Mouse (Mus musculus): ENCODE data around the gene Csrnp1. TPM values are rescaled to one million over a fixed set of nuclear protein-coding genes. Genes with fewer than 3 reads are reported as not detected.

The Csrnp1 gene
- polyA plus RNA-seq, 1 experiment from 2014 or later, result 5.1 TPM

DNA sequence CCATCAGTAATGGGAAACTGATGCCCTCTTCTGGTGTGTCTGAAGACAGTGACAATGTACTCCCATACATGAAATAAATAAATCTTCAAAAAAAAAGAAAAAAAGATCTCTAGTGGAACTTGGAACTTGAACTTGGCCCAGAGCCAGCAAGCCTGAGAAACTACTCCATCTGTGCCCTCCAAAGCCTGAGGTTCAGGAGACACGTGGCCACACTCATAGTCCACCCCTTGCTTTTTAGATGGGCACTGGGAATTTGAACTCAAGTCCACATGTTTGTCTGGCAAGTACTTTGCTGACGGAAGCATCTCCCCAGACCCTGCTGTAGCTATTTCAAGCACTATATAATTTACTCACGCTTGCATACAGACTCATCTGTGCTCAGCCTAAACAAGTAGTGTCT lies 19.3 kb downstream of the Csrnp1 start:
- Histone ChIP-seq H3K27ac (ENCODE audit: low read length) (no peak overlapping the region), H3K36me3 (ENCODE audit: control insufficient read depth, insufficient read depth, low read length) (no peaks in the 10 kb centered on the region), H3K27me3 (replicated peaks; ENCODE audit: control insufficient read depth, insufficient read depth, low read length) (no peaks in the 10 kb centered on the region), H3K4me2 (ENCODE audit: low read depth, low read length) (no peak overlapping the region), H3K9ac (ENCODE audit: low read depth, low read length) (no peak overlapping the region), H3K9me3 (ENCODE audit: control insufficient read depth, low read length) (no peaks in the 10 kb centered on the region), H3K4me1 (ENCODE audit: control insufficient read depth, insufficient read depth, low read length) (peaks cover 4% of the 10 kb centered on the region; the same call in 1 of the 2 replicates), H3K4me3 (ENCODE audit: low read length) (no peak overlapping the region)
- WGBS, result 56% methylated on average over 3 of the region's 3 CpGs
- no peak for ATAC-seq

DNA sequence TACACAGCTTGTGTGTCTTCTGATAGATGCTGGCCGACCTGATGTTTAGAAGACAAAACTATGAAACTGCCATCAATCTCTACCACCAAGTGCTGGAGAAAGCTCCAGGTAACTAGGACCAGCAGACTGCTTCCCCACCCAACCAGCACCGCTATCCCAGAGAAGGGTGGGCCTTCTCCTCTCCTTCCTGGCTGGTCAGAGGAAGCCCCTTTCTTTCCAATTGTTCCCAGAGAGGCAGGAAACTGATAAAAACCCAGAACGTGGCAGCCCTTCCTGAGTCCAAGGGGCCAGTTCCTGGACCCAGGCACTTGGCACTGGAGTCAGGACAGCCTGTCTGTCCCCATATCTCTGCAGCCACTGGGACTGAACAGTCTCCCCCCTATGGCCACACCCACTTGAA lies 20.3 kb downstream of the Csrnp1 start:
- Histone ChIP-seq H3K4me1 (ENCODE audit: control insufficient read depth, insufficient read depth, low read length) (peaks cover 4% of the 10 kb centered on the region; the same call in 1 of the 2 replicates), H3K27ac (ENCODE audit: low read length) (no peak overlapping the region), H3K9ac (ENCODE audit: low read depth, low read length) (no peak overlapping the region), H3K36me3 (ENCODE audit: control insufficient read depth, insufficient read depth, low read length) (no peaks in the 10 kb centered on the region), H3K27me3 (replicated peaks; ENCODE audit: control insufficient read depth, insufficient read depth, low read length) (no peaks in the 10 kb centered on the region), H3K4me3 (ENCODE audit: low read length) (no peak overlapping the region), H3K4me2 (ENCODE audit: low read depth, low read length) (no peak overlapping the region), H3K9me3 (ENCODE audit: control insufficient read depth, low read length) (no peaks in the 10 kb centered on the region)
- WGBS, result 78% methylated on average over 3 of the region's 3 CpGs
- ATAC-seq, result no peak

DNA sequence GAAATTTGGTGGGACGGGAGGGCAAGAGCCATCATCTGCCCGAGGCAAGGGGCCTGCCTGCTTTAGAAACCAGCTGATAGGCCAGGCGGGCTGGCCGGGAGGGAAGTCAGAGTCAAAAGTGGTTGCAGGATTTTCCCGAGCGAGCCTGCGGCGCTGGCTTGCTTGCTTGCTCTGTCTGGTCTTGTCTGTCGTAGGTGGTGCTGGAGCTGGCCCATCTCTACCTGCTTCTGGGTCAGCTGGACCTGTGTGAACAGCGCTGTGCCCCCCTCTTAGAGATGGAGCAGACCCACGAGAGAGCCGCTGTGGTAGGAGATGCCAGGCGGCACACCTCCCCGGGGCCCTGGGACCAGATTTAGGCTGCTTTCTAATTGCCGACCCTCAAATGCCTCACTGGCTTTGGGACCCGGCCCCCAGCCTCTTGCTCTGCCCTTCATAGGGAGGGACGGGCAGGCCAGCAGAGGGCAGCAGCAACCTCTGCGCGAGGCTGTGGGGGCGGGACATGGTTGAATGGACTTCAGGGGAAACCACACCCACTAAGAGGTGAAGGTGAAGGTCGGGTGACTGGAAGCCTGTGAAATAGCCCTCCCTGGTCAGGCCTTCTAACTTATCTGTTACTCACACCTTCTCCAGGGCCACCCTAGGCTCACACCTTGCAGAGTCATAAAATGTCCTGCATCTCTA lies 21.3 kb downstream of the Csrnp1 start:
- WGBS, result 16% methylated on average over 21 of the region's 21 CpGs
- H3K4me2 ChIP-seq (ENCODE audit: low read depth, low read length), result peak overlapping the region; percentile 13; the same call in 1 of the 2 replicates
- peak; percentile 80 for ATAC-seq

DNA sequence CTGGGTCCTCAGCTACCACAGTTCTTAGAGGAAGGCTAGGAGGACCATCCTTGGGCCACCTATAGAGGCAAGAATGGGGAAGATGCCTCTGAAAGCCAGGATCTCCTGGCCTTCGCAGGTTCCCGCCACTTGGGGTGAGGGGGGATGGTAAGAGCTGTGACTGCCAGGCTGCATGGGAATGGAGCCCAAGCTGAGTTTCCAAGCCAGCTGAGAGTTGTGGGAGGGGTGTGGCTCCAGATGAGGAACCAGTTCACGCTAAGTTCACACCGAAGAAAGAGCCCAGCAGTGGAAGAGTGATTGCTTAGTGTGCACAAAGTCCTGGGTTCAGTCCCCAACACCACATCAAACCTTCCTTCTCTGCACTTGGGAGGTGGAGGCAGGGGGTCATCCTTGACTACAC lies 22.2 kb downstream of the Csrnp1 start:
- no peaks in the 10 kb centered on the region for H3K9me3 ChIP-seq (ENCODE audit: control insufficient read depth, low read length)
- ATAC-seq, result no peak
- peaks cover 4% of the 10 kb centered on the region; the same call in 1 of the 2 replicates for H3K4me1 ChIP-seq (ENCODE audit: control insufficient read depth, insufficient read depth, low read length)
- no peak overlapping the region for H3K4me3 ChIP-seq (ENCODE audit: low read length)
- H3K27me3 ChIP-seq (replicated peaks; ENCODE audit: control insufficient read depth, insufficient read depth, low read length), result no peaks in the 10 kb centered on the region
- H3K36me3 ChIP-seq (ENCODE audit: control insufficient read depth, insufficient read depth, low read length), result no peaks in the 10 kb centered on the region
- H3K27ac ChIP-seq (ENCODE audit: low read length), result no peak overlapping the region
- H3K4me2 ChIP-seq (ENCODE audit: low read depth, low read length), result no peak overlapping the region
- H3K9ac ChIP-seq (ENCODE audit: low read depth, low read length), result no peak overlapping the region
- 71% methylated on average over 4 of the region's 4 CpGs for WGBS

More for the DNA sequence above, 21.3 kb downstream of the Csrnp1 start:
- Histone ChIP-seq H3K9ac (ENCODE audit: low read depth, low read length) (no peak overlapping the region; the same call in 1 of the 2 replicates), H3K27me3 (replicated peaks; ENCODE audit: control insufficient read depth, insufficient read depth, low read length) (no peaks in the 10 kb centered on the region), H3K4me1 (ENCODE audit: control insufficient read depth, insufficient read depth, low read length) (peaks cover 4% of the 10 kb centered on the region; the same call in 1 of the 2 replicates), H3K4me3 (ENCODE audit: low read length) (no peak overlapping the region), H3K9me3 (ENCODE audit: control insufficient read depth, low read length) (no peaks in the 10 kb centered on the region), H3K36me3 (ENCODE audit: control insufficient read depth, insufficient read depth, low read length) (no peaks in the 10 kb centered on the region), H3K27ac (ENCODE audit: low read length) (no peak overlapping the region)

DNA sequence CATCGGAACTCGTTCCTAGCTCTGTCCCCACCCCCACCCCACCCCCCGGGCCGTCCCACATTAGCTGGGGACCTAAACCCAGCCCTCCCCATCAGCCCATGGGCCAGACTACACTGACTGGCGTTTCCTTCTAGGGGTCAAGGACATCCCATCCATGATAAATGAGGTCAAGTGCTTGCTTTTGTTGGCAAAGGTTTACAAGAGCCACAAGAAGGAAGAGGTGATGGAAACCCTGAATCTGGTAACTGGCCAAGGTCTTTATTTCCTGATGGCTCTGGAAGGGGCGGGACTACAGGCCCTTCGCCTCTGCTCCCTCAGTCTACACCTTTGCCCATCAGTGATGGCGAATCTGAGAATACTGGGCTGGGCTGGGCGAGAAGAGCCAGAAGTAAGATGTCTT lies 25.6 kb downstream of the Csrnp1 start:
- 67% methylated on average over 9 of the region's 9 CpGs for WGBS
- no peak overlapping the region for H3K4me2 ChIP-seq (ENCODE audit: low read depth, low read length)
- no peaks in the 10 kb centered on the region for H3K27me3 ChIP-seq (replicated peaks; ENCODE audit: control insufficient read depth, insufficient read depth, low read length)
- no peak overlapping the region for H3K9ac ChIP-seq (ENCODE audit: low read depth, low read length)
- no peak for ATAC-seq
- no peaks in the 10 kb centered on the region for H3K36me3 ChIP-seq (ENCODE audit: control insufficient read depth, insufficient read depth, low read length)
- no peak overlapping the region for H3K27ac ChIP-seq (ENCODE audit: low read length)
- H3K4me3 ChIP-seq (ENCODE audit: low read length), result no peak overlapping the region
- H3K4me1 ChIP-seq (ENCODE audit: control insufficient read depth, insufficient read depth, low read length), result no peaks in the 10 kb centered on the region
- no peaks in the 10 kb centered on the region for H3K9me3 ChIP-seq (ENCODE audit: control insufficient read depth, low read length)

DNA sequence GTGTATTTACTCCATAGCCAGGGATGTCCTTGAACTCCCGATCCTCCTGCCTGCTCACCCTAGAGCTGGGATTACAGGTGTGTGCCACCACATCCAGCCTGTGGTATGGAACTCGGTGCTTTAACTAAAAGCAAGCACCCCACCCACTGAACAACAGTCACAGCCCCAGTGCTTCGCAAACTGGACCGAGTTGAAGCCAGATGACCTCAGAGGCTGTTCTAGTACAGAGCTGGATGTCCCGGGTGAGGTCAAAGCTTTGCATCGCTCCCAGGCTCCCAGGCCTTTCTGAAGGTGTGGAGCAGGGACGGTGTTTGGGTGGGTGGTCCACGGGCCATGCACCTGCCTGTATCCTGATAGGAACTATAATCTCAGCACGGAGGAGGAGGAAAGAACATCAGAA lies 33.1 kb downstream of the Csrnp1 start:
- H3K4me2 ChIP-seq (ENCODE audit: low read depth, low read length), result no peak overlapping the region
- H3K4me3 ChIP-seq (ENCODE audit: low read length), result no peak overlapping the region
- ATAC-seq, result no peak
- H3K4me1 ChIP-seq (ENCODE audit: control insufficient read depth, insufficient read depth, low read length), result peaks cover 5% of the 10 kb centered on the region; the same call in 1 of the 2 replicates
- H3K27ac ChIP-seq (ENCODE audit: low read length), result no peak overlapping the region
- no peaks in the 10 kb centered on the region for H3K27me3 ChIP-seq (replicated peaks; ENCODE audit: control insufficient read depth, insufficient read depth, low read length)
- H3K9ac ChIP-seq (ENCODE audit: low read depth, low read length), result no peak overlapping the region
- 83% methylated on average over 9 of the region's 9 CpGs for WGBS
- H3K9me3 ChIP-seq (ENCODE audit: control insufficient read depth, low read length), result no peaks in the 10 kb centered on the region
- no peaks in the 10 kb centered on the region for H3K36me3 ChIP-seq (ENCODE audit: control insufficient read depth, insufficient read depth, low read length)

DNA sequence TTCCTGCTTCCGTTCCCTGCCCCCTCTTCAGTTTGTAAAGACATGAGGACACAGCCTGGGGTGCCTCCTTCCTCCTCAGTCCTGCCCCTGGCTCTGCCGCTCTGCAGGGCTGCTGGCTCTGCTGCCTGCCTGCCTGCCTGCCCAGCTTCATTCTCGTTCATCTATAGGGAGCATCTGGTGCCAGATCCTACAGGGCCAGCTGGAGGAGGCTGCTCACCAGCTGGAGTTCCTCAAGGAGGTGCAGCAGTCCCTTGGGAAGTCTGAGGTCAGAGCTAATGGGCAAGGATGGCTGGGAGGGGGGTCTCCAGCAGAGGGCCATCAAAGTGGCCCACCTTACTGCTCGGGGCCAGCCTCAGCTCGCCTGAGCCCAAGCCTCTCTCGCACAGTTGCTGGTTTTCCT lies 34.0 kb downstream of the Csrnp1 start:
- Histone ChIP-seq H3K9ac (ENCODE audit: low read depth, low read length) (no peak overlapping the region), H3K9me3 (ENCODE audit: control insufficient read depth, low read length) (no peaks in the 10 kb centered on the region), H3K4me1 (ENCODE audit: control insufficient read depth, insufficient read depth, low read length) (peaks cover 5% of the 10 kb centered on the region; the same call in 1 of the 2 replicates), H3K27me3 (replicated peaks; ENCODE audit: control insufficient read depth, insufficient read depth, low read length) (no peaks in the 10 kb centered on the region), H3K36me3 (ENCODE audit: control insufficient read depth, insufficient read depth, low read length) (no peaks in the 10 kb centered on the region), H3K4me2 (ENCODE audit: low read depth, low read length) (no peak overlapping the region), H3K27ac (ENCODE audit: low read length) (no peak overlapping the region), H3K4me3 (ENCODE audit: low read length) (no peak overlapping the region)
- ATAC-seq, result no peak
- 37% methylated on average over 6 of the region's 6 CpGs for WGBS

DNA sequence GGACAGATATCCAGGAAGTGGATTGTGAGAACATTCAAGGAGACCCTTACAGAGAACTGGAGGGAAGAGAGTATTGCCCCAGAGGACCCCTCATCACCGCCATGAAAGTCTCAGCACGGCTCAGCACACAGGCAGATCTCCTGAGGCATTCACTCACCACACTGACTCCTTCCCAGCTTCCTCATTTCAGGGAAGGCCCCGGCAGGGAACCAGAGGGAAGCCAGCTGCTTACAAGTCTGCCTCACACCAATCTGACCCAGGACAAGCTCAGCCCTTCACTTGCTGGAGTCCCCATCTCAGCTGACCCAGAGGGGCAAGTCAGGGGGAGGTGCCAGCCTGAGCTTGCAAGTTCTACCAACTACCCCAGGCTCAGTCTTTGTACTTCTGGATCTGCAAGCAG lies 35.7 kb downstream of the Csrnp1 start:
- no peaks in the 10 kb centered on the region for H3K36me3 ChIP-seq (ENCODE audit: control insufficient read depth, insufficient read depth, low read length)
- H3K27ac ChIP-seq (ENCODE audit: low read length), result no peak overlapping the region
- H3K9me3 ChIP-seq (ENCODE audit: control insufficient read depth, low read length), result no peaks in the 10 kb centered on the region
- H3K9ac ChIP-seq (ENCODE audit: low read depth, low read length), result no peak overlapping the region
- H3K4me2 ChIP-seq (ENCODE audit: low read depth, low read length), result no peak overlapping the region
- WGBS, result 35% methylated on average over 3 of the region's 3 CpGs
- no peak for ATAC-seq
- no peaks in the 10 kb centered on the region for H3K27me3 ChIP-seq (replicated peaks; ENCODE audit: control insufficient read depth, insufficient read depth, low read length)
- peaks cover 5% of the 10 kb centered on the region; the same call in 1 of the 2 replicates for H3K4me1 ChIP-seq (ENCODE audit: control insufficient read depth, insufficient read depth, low read length)
- no peak overlapping the region for H3K4me3 ChIP-seq (ENCODE audit: low read length)

DNA sequence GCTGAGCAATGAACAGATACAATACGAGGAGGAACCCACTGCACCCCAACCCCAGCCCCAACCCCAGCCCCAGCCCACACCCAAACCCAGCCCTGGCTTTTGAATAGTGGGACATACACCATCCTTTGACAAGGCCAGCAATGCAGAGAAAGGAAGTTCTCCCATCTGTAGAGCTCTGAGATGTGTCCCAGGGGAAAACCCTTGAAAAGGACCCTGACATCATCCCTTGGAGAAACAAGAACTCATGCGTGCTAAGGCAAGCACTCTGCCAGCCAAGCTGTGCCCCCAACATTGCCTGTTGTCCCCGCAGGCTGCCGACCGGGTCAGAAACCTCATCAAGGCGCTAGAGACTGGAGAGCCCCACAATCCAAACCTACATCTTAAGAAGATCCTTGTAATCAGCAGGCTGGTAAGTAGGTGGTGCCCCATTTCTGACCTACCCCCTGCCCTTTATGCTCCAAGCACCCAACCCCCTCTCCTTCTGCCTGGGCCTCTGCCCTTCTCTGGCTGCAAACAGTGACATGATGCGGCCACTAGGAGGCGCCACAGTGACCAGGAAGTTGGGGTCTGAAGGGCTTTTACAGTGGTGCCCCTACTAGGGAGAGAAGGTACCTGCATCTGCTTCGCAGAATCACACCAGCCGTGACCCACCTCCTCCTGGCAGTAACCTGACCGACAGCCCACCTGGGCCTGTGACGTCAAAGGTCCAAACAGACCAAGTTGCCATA lies 39.1 kb downstream of the Csrnp1 start:
- H3K9ac ChIP-seq (ENCODE audit: low read depth, low read length), result no peak overlapping the region
- WGBS, result 73% methylated on average over 12 of the region's 12 CpGs

More for the DNA sequence above, 39.1 kb downstream of the Csrnp1 start:
- Histone ChIP-seq H3K4me1 (ENCODE audit: control insufficient read depth, insufficient read depth, low read length) (no peaks in the 10 kb centered on the region), H3K36me3 (ENCODE audit: control insufficient read depth, insufficient read depth, low read length) (no peaks in the 10 kb centered on the region), H3K27ac (ENCODE audit: low read length) (no peak overlapping the region), H3K4me3 (ENCODE audit: low read length) (no peak overlapping the region), H3K9me3 (ENCODE audit: control insufficient read depth, low read length) (no peaks in the 10 kb centered on the region), H3K4me2 (ENCODE audit: low read depth, low read length) (no peak overlapping the region), H3K27me3 (replicated peaks; ENCODE audit: control insufficient read depth, insufficient read depth, low read length) (no peaks in the 10 kb centered on the region)
- ATAC-seq, result no peak

All from intestine, embryonic 16.5 days (tissue).